Mouse (Mus musculus): Measurements from ENCODE around the gene Dpp9.
A peak's percentile ranks its signal among the peaks of the same experiment; 100 is the strongest.

The Dpp9 gene

GRCm38 (mm10) chr17:56218377-56219191, at the start of gene Dpp9:
Gene Dpp9, minus strand, starts transcription at chr17:56218905.
- TF ChIP-seq GATA4 (IDR thresholded peaks at IDR 0.05; ENCODE audit: insufficient replicate concordance, low read length), result peak; percentile 74; the same call in 1 of the 2 replicates

GRCm38 (mm10) chr17:56266271-56266670, 47.6 kb upstream of the Dpp9 start:
- TF ChIP-seq GATA4 (IDR thresholded peaks at IDR 0.05; ENCODE audit: insufficient replicate concordance, low read length), result no peak

GRCm38 (mm10) chr17:56265869-56266268, 47.2 kb upstream of the Dpp9 start:
- no peak for TF ChIP-seq GATA4 (IDR thresholded peaks at IDR 0.05; ENCODE audit: insufficient replicate concordance, low read length)

- TF ChIP-seq GATA4 (IDR thresholded peaks at IDR 0.05; ENCODE audit: insufficient replicate concordance, low read length), result no peak
These were observed 46.3 kb upstream of the Dpp9 start for GRCm38 (mm10) chr17:56265011-56265410.

- no peak for TF ChIP-seq GATA4 (IDR thresholded peaks at IDR 0.05; ENCODE audit: insufficient replicate concordance, low read length)
These were observed 45.3 kb upstream of the Dpp9 start for GRCm38 (mm10) chr17:56264020-56264419.

GRCm38 (mm10) chr17:56262645-56263094, 44.0 kb upstream of the Dpp9 start:
- no peak for TF ChIP-seq GATA4 (IDR thresholded peaks at IDR 0.05; ENCODE audit: insufficient replicate concordance, low read length)

- no peak for TF ChIP-seq GATA4 (IDR thresholded peaks at IDR 0.05; ENCODE audit: insufficient replicate concordance, low read length)
These were observed 42.5 kb upstream of the Dpp9 start for GRCm38 (mm10) chr17:56261166-56261565.

- no peak for TF ChIP-seq GATA4 (IDR thresholded peaks at IDR 0.05; ENCODE audit: insufficient replicate concordance, low read length)
These were observed 40.8 kb upstream of the Dpp9 start for GRCm38 (mm10) chr17:56259301-56260037.

GRCm38 (mm10) chr17:56257181-56257894, 38.6 kb upstream of the Dpp9 start:
- no peak for TF ChIP-seq GATA4 (IDR thresholded peaks at IDR 0.05; ENCODE audit: insufficient replicate concordance, low read length)

GRCm38 (mm10) chr17:56256239-56256881, 37.7 kb upstream of the Dpp9 start, which contains the start of gene Fem1a:
Gene Fem1a, plus strand, starts transcription at chr17:56256810.
- TF ChIP-seq GATA4 (IDR thresholded peaks at IDR 0.05; ENCODE audit: insufficient replicate concordance, low read length), result no peak; the same call in 1 of the 2 replicates

GRCm38 (mm10) chr17:56255863-56256238, 37.1 kb upstream of the Dpp9 start:
- peak; percentile 11; the same call in 1 of the 2 replicates for TF ChIP-seq GATA4 (IDR thresholded peaks at IDR 0.05; ENCODE audit: insufficient replicate concordance, low read length)

- no peak for TF ChIP-seq GATA4 (IDR thresholded peaks at IDR 0.05; ENCODE audit: insufficient replicate concordance, low read length)
These were observed 36.7 kb upstream of the Dpp9 start for GRCm38 (mm10) chr17:56255429-56255828.

- no peak for TF ChIP-seq GATA4 (IDR thresholded peaks at IDR 0.05; ENCODE audit: insufficient replicate concordance, low read length)
These were observed 36.0 kb upstream of the Dpp9 start for GRCm38 (mm10) chr17:56254695-56255094.

- no peak for TF ChIP-seq GATA4 (IDR thresholded peaks at IDR 0.05; ENCODE audit: insufficient replicate concordance, low read length)
These were observed 32.6 kb upstream of the Dpp9 start for GRCm38 (mm10) chr17:56251136-56251829.
